Mouse (Mus musculus) olfactory bulb, adult 2 months (tissue): Measurements from ENCODE around the gene Arvcf. TPM values are rescaled to one million over a fixed set of nuclear protein-coding genes. Genes with fewer than 3 reads are reported as not detected.
A peak's percentile ranks its signal among the peaks of the same experiment; 100 is the strongest.

ENCODE experiments used
- H3K27ac ChIP-seq: fragments of 200-500 bp; 2 replicates; pipeline ENCODE4 v1.5.1; 2012; ENCODE audit warnings: low read depth, low read length; ENCODE audit not compliant: insufficient read depth
- H3K4me1 ChIP-seq: fragments of 200-500 bp; 2 replicates; pipeline ENCODE4 v1.6.1; 2012; ENCODE audit warnings: low read length; ENCODE audit not compliant: control insufficient read depth, insufficient read depth
- H3K4me3 ChIP-seq: fragments of 200-500 bp; 2 replicates; pipeline ENCODE4 v1.5.1; 2012; ENCODE audit warnings: mild to moderate bottlenecking, low read depth, low read length, moderate library complexity; ENCODE audit not compliant: insufficient read depth
- CTCF ChIP-seq: fragments of 200-500 bp; IDR thresholded peaks from 2 replicates; pipeline ENCODE4 v1.5.1; 2012; ENCODE audit warnings: low read depth, mild to moderate bottlenecking, low read length, moderate library complexity; ENCODE audit not compliant: insufficient read depth
- POLR2A ChIP-seq: fragments of 200-500 bp; IDR thresholded peaks from 2 replicates; pipeline ENCODE4 v1.6.1; 2012; ENCODE audit warnings: mild to moderate bottlenecking, low read depth, low read length, moderate library complexity; ENCODE audit not compliant: insufficient read depth
- WGBS: fragments of 180-500 bp; shearing (Covaris S2); methylation state at CpG from one replicate; pipeline ENCODE4 v1.1.7; 2018; 5-methylcytosine and 5-hydroxymethylcytosine counted together
- polyA plus RNA-seq: library from polyadenylated mRNA; stranded (reverse); fragments of >200 nt; gene quantifications from 2 replicates; pipeline ENCODE4 v1.2.4, GENCODE M21; 2012; ENCODE audit warnings: low replicate concordance; ENCODE audit not compliant: missing spikeins, insufficient read depth, insufficient read length

Arvcf gene
- polyA plus RNA-seq, 1 experiment = not detected

GRCm38 (mm10) chr16:18411026-18411649, 63.2 kb downstream of the Arvcf start:
- H3K27ac ChIP-seq = no peak overlapping the region
- H3K4me1 ChIP-seq = peaks cover 36% of the 10 kb centered on the region
- no peak for TF ChIP-seq POLR2A
- TF ChIP-seq CTCF = no peak
- H3K4me3 ChIP-seq = no peak overlapping the region
- 76% methylated on average over 13 of the region's 13 CpGs for WGBS

- Histone ChIP-seq H3K4me1 (peaks cover 39% of the 10 kb centered on the region), H3K4me3 (no peak overlapping the region), H3K27ac (no peak overlapping the region)
- TF ChIP-seq CTCF (no peak), POLR2A (no peak)
- WGBS = 75% methylated on average over 12 of the region's 12 CpGs
Observed at GRCm38 (mm10) chr16:18411802-18412476, 64.0 kb downstream of the Arvcf start.

GRCm38 (mm10) chr16:18413032-18413816, 65.2 kb downstream of the Arvcf start:
- Histone ChIP-seq H3K27ac (no peak overlapping the region), H3K4me3 (no peak overlapping the region), H3K4me1 (peaks cover 38% of the 10 kb centered on the region)
- no peak for TF ChIP-seq CTCF
- no peak for TF ChIP-seq POLR2A
- WGBS = 87% methylated on average over 7 of the region's 7 CpGs

- peaks cover 24% of the 10 kb centered on the region for H3K4me1 ChIP-seq
- H3K27ac ChIP-seq = peak overlapping the region; percentile 76
- H3K4me3 ChIP-seq = no peak overlapping the region
- 30% methylated on average over 18 of the region's 18 CpGs for WGBS
- TF ChIP-seq CTCF = no peak
- TF ChIP-seq POLR2A = no peak
Observed at GRCm38 (mm10) chr16:18416094-18416761, 68.2 kb downstream of the Arvcf start.

GRCm38 (mm10) chr16:18416837-18417236, 68.9 kb downstream of the Arvcf start:
- Histone ChIP-seq H3K27ac (peak overlapping the region; percentile 76), H3K4me1 (peaks cover 18% of the 10 kb centered on the region), H3K4me3 (no peak overlapping the region)
- no peak for TF ChIP-seq CTCF
- no peak for TF ChIP-seq POLR2A
- 51% methylated on average over 3 of the region's 3 CpGs for WGBS

- TF ChIP-seq CTCF (no peak), POLR2A (no peak)
- H3K4me3 ChIP-seq = no peak overlapping the region
- H3K27ac ChIP-seq = no peak overlapping the region
- WGBS = 90% methylated on average over 5 of the region's 5 CpGs
- H3K4me1 ChIP-seq = peaks cover 15% of the 10 kb centered on the region
Observed at GRCm38 (mm10) chr16:18417491-18417890, 69.5 kb downstream of the Arvcf start.

GRCm38 (mm10) chr16:18418756-18419602, 71.0 kb downstream of the Arvcf start:
- H3K4me1 ChIP-seq = peaks cover 16% of the 10 kb centered on the region
- H3K27ac ChIP-seq = no peak overlapping the region
- 84% methylated on average over 4 of the region's 4 CpGs for WGBS
- TF ChIP-seq POLR2A (no peak), CTCF (no peak)
- H3K4me3 ChIP-seq = no peak overlapping the region

GRCm38 (mm10) chr16:18419603-18420026, 71.6 kb downstream of the Arvcf start:
- Histone ChIP-seq H3K27ac (no peak overlapping the region), H3K4me1 (peaks cover 18% of the 10 kb centered on the region), H3K4me3 (no peak overlapping the region)
- no peak for TF ChIP-seq CTCF
- no peak for TF ChIP-seq POLR2A
- WGBS = 53% methylated on average over 1 of the region's 1 CpGs
